Mouse (Mus musculus) myocyte (in vitro differentiated cells): ENCODE data around the gene Mapk13. TPM values are rescaled to one million over a fixed set of nuclear protein-coding genes. Genes with fewer than 3 reads are reported as not detected.

Experiments
- H3K27me3 ChIP-seq: one replicate; pipeline ENCODE4 v1.6.1; 2011; ENCODE audit not compliant: control insufficient read depth, insufficient read depth, insufficient read length
- H3K36me3 ChIP-seq: one replicate; pipeline ENCODE4 v1.6.1; 2011; ENCODE audit not compliant: control insufficient read depth, insufficient read depth
- H3K4me2 ChIP-seq: one replicate; pipeline ENCODE4 v1.6.1; 2011; ENCODE audit warnings: low read depth, control low read depth
- H3K4me3 ChIP-seq: one replicate; pipeline ENCODE4 v1.5.1; 2011; ENCODE audit warnings: mild to moderate bottlenecking, control low read depth, moderate library complexity
- H3K79me2 ChIP-seq: one replicate; pipeline ENCODE4 v1.6.1; 2011; ENCODE audit not compliant: control insufficient read depth, insufficient read depth
- H3ac ChIP-seq: one replicate; pipeline ENCODE4 v1.6.1; 2011; ENCODE audit not compliant: control insufficient read depth, insufficient read length
- CEBPB ChIP-seq: IDR thresholded peaks from 2 replicates; pipeline ENCODE4 v1.6.1; 2011; ENCODE audit warnings: mild to moderate bottlenecking, moderate library complexity; ENCODE audit not compliant: poor library complexity, insufficient read depth, severe bottlenecking
- E2F4 ChIP-seq: IDR thresholded peaks from one replicate; pipeline ENCODE4 v1.6.1; 2011; ENCODE audit warnings: mild to moderate bottlenecking, control low read depth, moderate library complexity; ENCODE audit not compliant: insufficient read depth
- MAX ChIP-seq: IDR thresholded peaks from one replicate; pipeline ENCODE4 v1.6.1; 2011; ENCODE audit warnings: low read depth, mild to moderate bottlenecking, control low read depth
- MYOD1 ChIP-seq, 3 experiments: IDR thresholded peaks; one replicate each; pipeline ENCODE4 v1.6.1; 2011; ENCODE audit warnings: control low read depth in 2 of 3, low read depth in 2 of 3, mild to moderate bottlenecking in 2 of 3, moderate library complexity in 1 of 3; ENCODE audit not compliant: insufficient read length in 2 of 3, control insufficient read depth in 1 of 3
- MYOG ChIP-seq, 3 experiments: IDR thresholded peaks; one replicate each; pipeline ENCODE4 v1.6.1; 2011; ENCODE audit warnings: control low read depth in 2 of 3, low read depth in 2 of 3, mild to moderate bottlenecking in 2 of 3; ENCODE audit not compliant: insufficient read length in 2 of 3, control insufficient read depth in 1 of 3, insufficient read depth in 1 of 3
- POLR2A ChIP-seq: IDR thresholded peaks from one replicate; pipeline ENCODE4 v1.6.1; 2011; ENCODE audit warnings: low read depth, mild to moderate bottlenecking, control low read depth, moderate library complexity; ENCODE audit not compliant: insufficient read length
- POLR2AphosphoS2 ChIP-seq: IDR thresholded peaks from one replicate; pipeline ENCODE4 v1.6.1; 2011; ENCODE audit warnings: low read depth, control low read depth; ENCODE audit not compliant: insufficient read length
- REST ChIP-seq: IDR thresholded peaks from one replicate; pipeline ENCODE4 v1.6.1; 2011; ENCODE audit warnings: mild to moderate bottlenecking, control low read depth, moderate library complexity; ENCODE audit not compliant: insufficient read depth, insufficient read length
- SRF ChIP-seq: IDR thresholded peaks from one replicate; pipeline ENCODE4 v1.6.1; 2011; ENCODE audit warnings: low read depth; ENCODE audit not compliant: control insufficient read depth, insufficient read length
- TCF12 ChIP-seq: IDR thresholded peaks from one replicate; pipeline ENCODE4 v1.6.1; 2011; ENCODE audit warnings: mild to moderate bottlenecking, control low read depth; ENCODE audit not compliant: poor library complexity, insufficient read depth, severe bottlenecking
- TCF3 ChIP-seq: IDR thresholded peaks from one replicate; pipeline ENCODE4 v1.6.1; 2011; ENCODE audit warnings: low read depth, control low read depth; ENCODE audit not compliant: insufficient read length
- USF1 ChIP-seq: IDR thresholded peaks from one replicate; pipeline ENCODE4 v1.6.1; 2011; ENCODE audit warnings: low read depth, mild to moderate bottlenecking, control low read depth, moderate library complexity
- polyA plus RNA-seq: library from polyadenylated mRNA; unstranded; fragments of >200 nt; fragmentation: generic; extraction: Trizol; gene quantifications from one replicate; pipeline ENCODE4 v1.2.1, GENCODE M21; 2012; ENCODE audit warnings: missing spikeins

Mapk13 gene
- polyA plus RNA-seq, 1 experiment, result 0.08 TPM

DNA sequence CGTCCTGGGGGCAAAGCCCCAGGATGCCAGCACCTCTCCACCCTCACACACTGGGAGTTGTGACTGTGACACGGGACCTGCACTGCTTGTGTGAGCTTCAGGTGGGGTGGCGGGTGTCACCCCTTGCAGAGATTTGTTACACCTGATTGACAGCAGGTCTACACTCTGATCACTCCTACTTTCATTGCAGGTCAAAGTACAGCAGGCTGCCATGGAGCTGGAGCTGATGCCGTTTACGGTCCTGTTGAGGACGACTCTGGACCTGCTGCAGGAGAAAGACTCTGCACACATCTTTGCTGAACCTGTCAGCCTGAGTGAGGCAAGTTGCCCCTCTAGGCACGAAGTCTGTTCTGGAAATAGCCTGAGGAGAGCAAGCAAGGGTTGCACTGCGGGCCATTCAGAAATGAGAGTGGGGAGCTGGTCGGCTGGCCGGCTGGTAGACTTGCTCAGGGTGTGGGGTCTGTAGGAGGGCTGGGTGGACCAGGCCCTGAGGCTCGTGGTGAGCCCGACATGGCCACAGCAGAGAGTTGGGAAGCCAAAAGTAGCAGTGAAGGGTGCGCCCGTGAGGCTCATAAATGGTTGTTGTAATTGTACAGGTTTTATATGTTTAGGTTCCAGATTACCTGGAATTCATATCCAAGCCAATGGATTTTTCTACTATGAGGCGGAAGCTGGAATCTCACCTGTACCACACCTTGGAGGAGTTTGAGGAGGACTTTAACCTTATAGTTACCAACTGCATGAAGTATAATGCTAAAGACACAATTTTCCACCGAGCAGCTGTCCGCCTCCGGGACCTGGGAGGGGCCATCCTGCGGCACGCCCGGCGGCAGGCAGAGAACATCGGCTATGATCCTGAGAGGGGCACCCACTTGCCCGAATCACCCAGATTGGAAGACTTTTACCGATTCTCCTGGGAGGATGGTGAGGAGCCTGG lies 48.0 kb downstream of the Mapk13 start:
- TF ChIP-seq POLR2A (no peak), MAX (no peak), E2F4 (no peak), USF1 (no peak), CEBPB (no peak), POLR2AphosphoS2 (no peak), SRF (no peak), MYOD1 (IDR thresholded peaks at IDR 0.05; ENCODE audit: control insufficient read depth in 1 of 3, insufficient read length in 2 of 3, low read depth in 2 of 3) (no peak), TCF3 (no peak), TCF12 (no peak), REST (no peak), MYOG (IDR thresholded peaks at IDR 0.05; ENCODE audit: control insufficient read depth in 1 of 3, insufficient read depth in 1 of 3, insufficient read length in 2 of 3, low read depth in 2 of 3) (no peak)
- Histone ChIP-seq H3K4me2 (no peak overlapping the region), H3K36me3 (no peaks in the 10 kb centered on the region), H3K4me3 (no peak overlapping the region), H3K27me3 (no peaks in the 10 kb centered on the region), H3K79me2 (no peaks in the 10 kb centered on the region), H3ac (no peak overlapping the region)

DNA sequence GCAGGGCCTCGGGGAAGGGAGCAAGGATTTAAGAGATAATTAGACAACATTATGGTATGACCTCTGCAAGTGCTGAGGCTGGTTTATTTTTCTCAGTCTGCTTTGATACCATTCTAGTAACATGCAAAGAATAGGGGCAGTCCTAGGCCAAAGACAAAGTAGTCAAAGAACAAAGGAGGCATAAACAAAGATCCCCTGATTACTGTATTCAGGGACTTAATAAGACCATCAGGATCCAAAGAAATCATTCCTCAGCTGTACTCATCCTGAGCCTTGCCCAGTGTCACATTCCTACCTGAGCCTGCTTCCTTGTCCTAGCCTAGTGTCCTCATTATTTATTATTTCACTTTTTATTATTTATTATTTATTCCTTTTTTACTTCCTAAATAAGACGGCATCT lies 51.1 kb downstream of the Mapk13 start:
- Histone ChIP-seq H3K27me3 (no peaks in the 10 kb centered on the region), H3K79me2 (no peaks in the 10 kb centered on the region), H3K36me3 (no peaks in the 10 kb centered on the region), H3K4me3 (no peak overlapping the region), H3ac (no peak overlapping the region), H3K4me2 (no peak overlapping the region)
- TF ChIP-seq CEBPB, result no peak
- no peak for TF ChIP-seq TCF3
- TF ChIP-seq USF1, result no peak
- no peak for TF ChIP-seq REST
- TF ChIP-seq SRF, result no peak
- TF ChIP-seq MYOG (IDR thresholded peaks at IDR 0.05; ENCODE audit: control insufficient read depth in 1 of 3, insufficient read depth in 1 of 3, insufficient read length in 2 of 3, low read depth in 2 of 3), result no peak
- TF ChIP-seq POLR2AphosphoS2, result no peak
- TF ChIP-seq MAX, result no peak
- TF ChIP-seq MYOD1 (IDR thresholded peaks at IDR 0.05; ENCODE audit: control insufficient read depth in 1 of 3, insufficient read length in 2 of 3, low read depth in 2 of 3), result no peak
- no peak for TF ChIP-seq E2F4
- no peak for TF ChIP-seq TCF12
- no peak for TF ChIP-seq POLR2A

DNA sequence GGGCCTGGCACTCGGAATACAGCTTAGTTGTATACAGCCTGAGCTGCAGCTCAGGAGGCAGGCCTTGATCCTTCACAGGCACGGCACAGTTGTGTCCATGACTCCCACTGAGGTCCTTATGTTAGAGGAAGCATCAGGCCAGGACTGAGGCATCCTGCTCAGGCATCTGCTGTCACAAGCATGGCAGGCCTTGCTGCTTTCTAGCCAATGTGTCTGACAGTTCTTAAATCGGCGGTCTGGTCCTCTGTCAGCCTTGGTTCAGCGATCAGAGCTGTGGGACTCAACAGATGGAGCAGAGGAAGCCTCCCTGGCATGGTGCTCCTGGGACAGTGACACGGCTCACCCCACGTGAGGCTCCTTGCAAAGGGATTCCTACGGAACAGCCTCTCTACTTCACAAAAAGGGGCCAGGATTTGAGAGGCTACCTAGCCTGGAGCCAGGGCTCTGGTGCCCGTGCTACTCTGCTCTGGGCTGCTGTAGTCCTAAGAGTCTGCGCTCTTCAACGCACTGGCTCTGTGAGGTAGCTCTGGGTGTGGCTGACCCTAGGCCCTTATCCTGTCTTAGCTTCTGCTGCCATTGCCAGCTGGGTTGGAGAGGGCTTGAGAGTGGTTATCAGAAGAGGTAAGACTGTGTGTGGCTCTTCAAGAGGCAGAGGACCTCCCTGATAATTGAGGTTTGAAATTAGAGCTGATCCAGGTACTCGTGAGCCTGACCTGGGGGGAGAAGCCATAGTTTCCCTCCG lies 54.1 kb downstream of the Mapk13 start:
- TF ChIP-seq POLR2A, result no peak
- H3K36me3 ChIP-seq, result peaks cover 5% of the 10 kb centered on the region
- no peak overlapping the region for H3K4me3 ChIP-seq
- H3K27me3 ChIP-seq, result no peaks in the 10 kb centered on the region
- H3ac ChIP-seq, result no peak overlapping the region
- H3K79me2 ChIP-seq, result no peaks in the 10 kb centered on the region
- no peak overlapping the region for H3K4me2 ChIP-seq

DNA sequence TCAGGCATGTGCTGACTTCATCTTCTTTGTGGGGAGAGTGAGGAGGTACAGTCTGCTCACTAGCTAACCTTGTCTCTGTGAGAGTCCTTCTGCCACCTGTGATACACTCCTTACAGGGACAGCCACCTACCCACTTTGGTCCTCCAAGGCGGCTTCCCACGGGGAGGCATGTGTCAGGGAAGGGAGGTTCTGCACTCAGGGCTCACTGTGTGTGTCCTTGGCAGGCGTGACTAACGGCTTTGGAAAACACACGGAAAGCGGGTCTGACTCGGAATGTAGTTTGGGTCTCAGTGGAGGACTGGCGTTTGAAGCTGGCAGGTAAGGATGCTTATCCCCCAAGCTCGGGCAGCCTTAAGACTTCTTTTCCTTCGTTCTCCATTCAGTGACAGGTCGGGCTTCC lies 54.7 kb downstream of the Mapk13 start:
- H3ac ChIP-seq, result no peak overlapping the region
- H3K4me2 ChIP-seq, result no peak overlapping the region
- no peaks in the 10 kb centered on the region for H3K27me3 ChIP-seq
- TF ChIP-seq CEBPB (no peak), TCF12 (no peak), MYOD1 (IDR thresholded peaks at IDR 0.05; ENCODE audit: control insufficient read depth in 1 of 3, insufficient read length in 2 of 3, low read depth in 2 of 3) (no peak)
- H3K79me2 ChIP-seq, result no peaks in the 10 kb centered on the region
- no peak overlapping the region for H3K4me3 ChIP-seq
- peaks cover 5% of the 10 kb centered on the region for H3K36me3 ChIP-seq

DNA sequence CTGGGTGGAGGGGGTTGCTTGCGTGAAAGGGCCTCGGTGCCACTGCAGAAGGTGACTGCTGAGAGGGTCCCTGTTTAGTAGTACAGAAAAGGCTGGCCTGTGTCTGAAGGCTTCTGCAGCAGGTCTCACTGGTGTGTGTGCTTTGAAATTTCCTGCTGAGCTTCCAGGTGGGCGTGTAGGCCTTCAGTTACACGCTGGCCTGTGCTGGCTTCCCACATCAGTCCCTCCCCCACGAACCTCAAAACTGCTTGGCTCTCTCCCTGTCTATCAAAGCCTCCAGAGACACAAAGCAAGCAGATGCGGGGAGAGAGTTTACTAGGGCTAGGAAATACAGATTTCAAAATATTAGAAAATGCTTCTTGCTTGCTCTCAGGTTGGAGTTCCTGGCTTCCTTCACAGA lies 55.8 kb downstream of the Mapk13 start:
- Histone ChIP-seq H3K79me2 (no peaks in the 10 kb centered on the region), H3K4me2 (no peak overlapping the region), H3ac (no peak overlapping the region), H3K4me3 (no peak overlapping the region), H3K27me3 (no peaks in the 10 kb centered on the region), H3K36me3 (peaks cover 11% of the 10 kb centered on the region)
- TF ChIP-seq TCF3, result no peak
- TF ChIP-seq USF1, result no peak
- no peak for TF ChIP-seq TCF12
- TF ChIP-seq MYOG (IDR thresholded peaks at IDR 0.05; ENCODE audit: control insufficient read depth in 1 of 3, insufficient read depth in 1 of 3, insufficient read length in 2 of 3, low read depth in 2 of 3), result no peak
- TF ChIP-seq POLR2A, result no peak
